Mouse (Mus musculus) midbrain, embryonic 13.5 days (tissue): Measurements from ENCODE around the gene Hlcs. TPM values are rescaled to one million over a fixed set of nuclear protein-coding genes. Genes with fewer than 3 reads are reported as not detected.

ENCODE experiments used
- ATAC-seq: fragments of 200-750 bp; cut with Nextera tagmentation; 2 replicates; pipeline ENCODE4 v1.8.0; 2017; ENCODE audit warnings: mild to moderate bottlenecking, moderate TSS enrichment, moderate library complexity
- H3K27ac ChIP-seq: fragments of 300-500 bp; sonication (generic); 2 replicates; pipeline ENCODE4 v1.5.1; 2015; ENCODE audit warnings: inconsistent platforms, mild to moderate bottlenecking, moderate library complexity
- H3K27me3 ChIP-seq: fragments of 300-500 bp; sonication (generic); 2 replicates; pipeline ENCODE4 v1.6.1; 2015; ENCODE audit warnings: mild to moderate bottlenecking, inconsistent platforms
- H3K36me3 ChIP-seq: fragments of 300-500 bp; sonication (generic); 2 replicates; pipeline ENCODE4 v1.6.1; 2015; ENCODE audit warnings: mild to moderate bottlenecking, inconsistent platforms
- H3K4me1 ChIP-seq: fragments of 300-500 bp; sonication (generic); replicated peaks from 2 replicates; pipeline ENCODE4 v1.6.1; 2015; ENCODE audit warnings: inconsistent platforms
- H3K4me2 ChIP-seq: fragments of 300-500 bp; sonication (generic); replicated peaks from 2 replicates; pipeline ENCODE4 v1.6.1; 2015; ENCODE audit warnings: moderate library complexity, mild to moderate bottlenecking, inconsistent platforms
- H3K4me3 ChIP-seq: fragments of 300-500 bp; sonication (generic); replicated peaks from 2 replicates; pipeline ENCODE4 v1.5.1; 2015; ENCODE audit warnings: mild to moderate bottlenecking, inconsistent platforms
- H3K9ac ChIP-seq: fragments of 300-500 bp; sonication (generic); replicated peaks from 2 replicates; pipeline ENCODE4 v1.6.1; 2015; ENCODE audit warnings: mild to moderate bottlenecking, inconsistent platforms
- H3K9me3 ChIP-seq: fragments of 300-500 bp; sonication (generic); 2 replicates; pipeline ENCODE4 v1.6.1; 2016; ENCODE audit warnings: mild to moderate bottlenecking, inconsistent platforms
- WGBS: fragments of 180-500 bp; shearing (Covaris S2); methylation state at CpG from one replicate; pipeline ENCODE4 v1.1.7; 2015; 5-methylcytosine and 5-hydroxymethylcytosine counted together
- polyA plus RNA-seq: library from polyadenylated mRNA; unstranded; fragments of >200 nt; fragmentation: Nextera tagmentation; extraction: Ambion mirVana; gene quantifications from 2 replicates; pipeline ENCODE4 v1.2.1, GENCODE M21; 2015

Hlcs gene
- polyA plus RNA-seq, 1 experiment from 2014 or later: 9.2 TPM

- 7% methylated on average over 9 of the region's 9 CpGs for WGBS
- H3K9ac ChIP-seq: no peak overlapping the region
- no peaks in the 10 kb centered on the region for H3K9me3 ChIP-seq
- H3K4me2 ChIP-seq: peak overlapping the region; percentile 46
- no peak overlapping the region for H3K4me3 ChIP-seq
- no peak overlapping the region for H3K27ac ChIP-seq
- peak; percentile 90 for ATAC-seq
- H3K36me3 ChIP-seq: peaks cover 10% of the 10 kb centered on the region
- H3K27me3 ChIP-seq: no peaks in the 10 kb centered on the region
- peaks cover 12% of the 10 kb centered on the region for H3K4me1 ChIP-seq
Observed at GRCm38 (mm10) chr16:94269635-94270034, 43.7 kb downstream of the Hlcs start.

- Histone ChIP-seq H3K4me1 (peaks cover 14% of the 10 kb centered on the region), H3K9me3 (no peaks in the 10 kb centered on the region), H3K4me3 (no peak overlapping the region), H3K27ac (no peak overlapping the region), H3K4me2 (no peak overlapping the region), H3K27me3 (no peaks in the 10 kb centered on the region), H3K9ac (no peak overlapping the region), H3K36me3 (peaks cover 10% of the 10 kb centered on the region)
- no peak for ATAC-seq
- WGBS: 91% methylated on average over 14 of the region's 14 CpGs
Observed at GRCm38 (mm10) chr16:94268205-94268604, 45.2 kb downstream of the Hlcs start.

GRCm38 (mm10) chr16:94264611-94265010, 48.8 kb downstream of the Hlcs start:
- H3K27ac ChIP-seq: no peak overlapping the region
- H3K4me3 ChIP-seq: no peak overlapping the region
- no peak overlapping the region for H3K4me2 ChIP-seq
- H3K36me3 ChIP-seq: peaks cover 10% of the 10 kb centered on the region
- ATAC-seq: no peak
- H3K9ac ChIP-seq: no peak overlapping the region
- no peaks in the 10 kb centered on the region for H3K9me3 ChIP-seq
- no peaks in the 10 kb centered on the region for H3K27me3 ChIP-seq
- WGBS: 83% methylated on average over 6 of the region's 6 CpGs
- peaks cover 9% of the 10 kb centered on the region; the same call in 1 of the 2 replicates for H3K4me1 ChIP-seq

GRCm38 (mm10) chr16:94262501-94262900, 50.9 kb downstream of the Hlcs start:
- H3K27ac ChIP-seq: no peak overlapping the region
- H3K9me3 ChIP-seq: no peaks in the 10 kb centered on the region
- no peak overlapping the region for H3K4me2 ChIP-seq
- peaks cover 4% of the 10 kb centered on the region for H3K36me3 ChIP-seq
- H3K27me3 ChIP-seq: no peaks in the 10 kb centered on the region
- peaks cover 9% of the 10 kb centered on the region; the same call in 1 of the 2 replicates for H3K4me1 ChIP-seq
- no peak overlapping the region for H3K4me3 ChIP-seq
- H3K9ac ChIP-seq: no peak overlapping the region
- ATAC-seq: no peak
- WGBS: 93% methylated on average over 19 of the region's 19 CpGs

GRCm38 (mm10) chr16:94260938-94261630, 52.3 kb downstream of the Hlcs start:
- Histone ChIP-seq H3K27me3 (peaks cover 7% of the 10 kb centered on the region; the same call in 1 of the 2 replicates), H3K4me2 (no peak overlapping the region), H3K9me3 (no peaks in the 10 kb centered on the region), H3K4me3 (no peak overlapping the region), H3K4me1 (peaks cover 9% of the 10 kb centered on the region; the same call in 1 of the 2 replicates), H3K27ac (no peak overlapping the region), H3K36me3 (no peaks in the 10 kb centered on the region; the same call in 1 of the 2 replicates), H3K9ac (no peak overlapping the region)
- 94% methylated on average over 19 of the region's 19 CpGs for WGBS
- ATAC-seq: no peak

GRCm38 (mm10) chr16:94258366-94259310, 54.7 kb downstream of the Hlcs start:
- Histone ChIP-seq H3K36me3 (no peaks in the 10 kb centered on the region; the same call in 1 of the 2 replicates), H3K4me2 (no peak overlapping the region), H3K4me1 (peaks cover 13% of the 10 kb centered on the region), H3K27me3 (peaks cover 12% of the 10 kb centered on the region), H3K4me3 (no peak overlapping the region), H3K9ac (no peak overlapping the region; the same call in 1 of the 2 replicates), H3K27ac (no peak overlapping the region), H3K9me3 (no peaks in the 10 kb centered on the region)
- WGBS: 66% methylated on average over 14 of the region's 14 CpGs
- ATAC-seq: peak; percentile 83

GRCm38 (mm10) chr16:94255592-94255991, 57.8 kb downstream of the Hlcs start:
- Histone ChIP-seq H3K4me1 (peaks cover 13% of the 10 kb centered on the region), H3K27me3 (peaks cover 21% of the 10 kb centered on the region), H3K4me3 (no peak overlapping the region), H3K27ac (no peak overlapping the region), H3K9me3 (no peaks in the 10 kb centered on the region), H3K9ac (no peak overlapping the region), H3K36me3 (no peaks in the 10 kb centered on the region), H3K4me2 (no peak overlapping the region)
- WGBS: 91% methylated on average over 4 of the region's 4 CpGs
- no peak for ATAC-seq

GRCm38 (mm10) chr16:94255035-94255434, 58.3 kb downstream of the Hlcs start:
- Histone ChIP-seq H3K4me2 (no peak overlapping the region), H3K9ac (no peak overlapping the region), H3K27me3 (peaks cover 21% of the 10 kb centered on the region), H3K36me3 (no peaks in the 10 kb centered on the region), H3K27ac (no peak overlapping the region), H3K4me3 (no peak overlapping the region), H3K9me3 (no peaks in the 10 kb centered on the region), H3K4me1 (peaks cover 13% of the 10 kb centered on the region)
- no peak for ATAC-seq
- 82% methylated on average over 6 of the region's 6 CpGs for WGBS

- Histone ChIP-seq H3K9ac (no peak overlapping the region), H3K9me3 (no peaks in the 10 kb centered on the region), H3K4me3 (no peak overlapping the region), H3K27me3 (peaks cover 21% of the 10 kb centered on the region), H3K27ac (no peak overlapping the region), H3K4me1 (peaks cover 13% of the 10 kb centered on the region), H3K4me2 (no peak overlapping the region), H3K36me3 (no peaks in the 10 kb centered on the region)
- no peak for ATAC-seq
- WGBS: 38% methylated on average over 12 of the region's 12 CpGs
Observed at GRCm38 (mm10) chr16:94254415-94254891, 58.9 kb downstream of the Hlcs start.

GRCm38 (mm10) chr16:94253671-94254414, 59.5 kb downstream of the Hlcs start:
- H3K9ac ChIP-seq: no peak overlapping the region
- H3K36me3 ChIP-seq: no peaks in the 10 kb centered on the region
- peaks cover 13% of the 10 kb centered on the region for H3K4me1 ChIP-seq
- peaks cover 21% of the 10 kb centered on the region for H3K27me3 ChIP-seq
- no peak for ATAC-seq
- H3K4me2 ChIP-seq: no peak overlapping the region
- 62% methylated on average over 24 of the region's 24 CpGs for WGBS
- H3K4me3 ChIP-seq: no peak overlapping the region
- no peaks in the 10 kb centered on the region for H3K9me3 ChIP-seq
- no peak overlapping the region for H3K27ac ChIP-seq

- H3K4me3 ChIP-seq: no peak overlapping the region
- no peaks in the 10 kb centered on the region for H3K36me3 ChIP-seq
- 85% methylated on average over 13 of the region's 13 CpGs for WGBS
- H3K9me3 ChIP-seq: no peaks in the 10 kb centered on the region
- H3K27ac ChIP-seq: no peak overlapping the region
- H3K27me3 ChIP-seq: peaks cover 23% of the 10 kb centered on the region; the same call in 1 of the 2 replicates
- no peak for ATAC-seq
- H3K4me1 ChIP-seq: peaks cover 13% of the 10 kb centered on the region
- H3K9ac ChIP-seq: no peak overlapping the region
- H3K4me2 ChIP-seq: no peak overlapping the region
Observed at GRCm38 (mm10) chr16:94251756-94252155, 61.6 kb downstream of the Hlcs start.
